Mouse (Mus musculus): ENCODE measurements around the gene Tspan15. TPM values are rescaled to one million over a fixed set of nuclear protein-coding genes. Genes with fewer than 3 reads are reported as not detected.

Tspan15 gene
- polyA plus RNA-seq, 1 experiment from 2014 or later: 57.6 TPM

- Histone ChIP-seq H3K36me3 (no peaks in the 10 kb centered on the region), H3K27ac (no peak overlapping the region), H3K9me3 (no peaks in the 10 kb centered on the region), H3K9ac (no peak overlapping the region), H3K4me1 (no peaks in the 10 kb centered on the region), H3K27me3 (replicated peaks) (no peaks in the 10 kb centered on the region), H3K4me3 (replicated peaks) (no peak overlapping the region), H3K4me2 (no peak overlapping the region)
- 54% methylated on average over 5 of the region's 5 CpGs for WGBS
- ATAC-seq (ENCODE audit: insufficient read depth, low FRiP score, low read depth): no peak
Measured at GRCm38 (mm10) chr10:62145957-62146356, 85.1 kb downstream of the Tspan15 start.

DNA sequence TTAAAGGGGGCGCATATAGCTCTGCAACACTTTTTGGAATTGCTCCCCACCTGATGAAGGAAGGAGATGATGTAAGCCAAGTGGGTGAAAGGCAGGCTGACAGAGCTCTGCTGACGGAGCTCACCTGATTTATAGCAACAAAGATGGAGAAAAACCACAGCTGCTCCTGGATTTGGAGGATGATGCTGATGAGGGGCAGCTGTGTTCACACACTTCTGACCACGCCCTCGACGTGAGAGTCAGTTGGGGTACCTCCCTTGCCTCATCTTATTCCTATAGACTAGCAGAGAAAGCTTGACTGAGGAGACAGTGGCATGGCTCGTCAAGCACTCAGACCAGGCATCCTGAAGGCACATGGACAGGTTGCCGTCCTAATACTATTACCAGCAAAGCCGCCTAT lies 87.2 kb downstream of the Tspan15 start, which contains the start of gene Fam241b:
Fam241b (minus strand) TSS at position 101 of the 400 bp plus-strand sequence.
- H3K4me2 ChIP-seq: no peak within 1 kb of the TSS
- WGBS: 52% methylated on average over 8 of the region's 8 CpGs
- no peaks in the 10 kb centered on the region for H3K27me3 ChIP-seq (replicated peaks)
- no peaks in the 10 kb centered on the region for H3K36me3 ChIP-seq
- no peak within 1 kb of the TSS for H3K4me3 ChIP-seq (replicated peaks)
- no peak for ATAC-seq (ENCODE audit: insufficient read depth, low FRiP score, low read depth)
- H3K9ac ChIP-seq: no peak within 1 kb of the TSS
- no peaks in the 10 kb centered on the region for H3K4me1 ChIP-seq
- no peak within 1 kb of the TSS for H3K27ac ChIP-seq
- H3K9me3 ChIP-seq: no peaks in the 10 kb centered on the region

GRCm38 (mm10) chr10:62138040-62138439 lies 93.0 kb downstream of the Tspan15 start:
- H3K4me1 ChIP-seq: peaks cover 9% of the 10 kb centered on the region; the same call in 1 of the 2 replicates
- H3K27ac ChIP-seq: no peak overlapping the region
- no peaks in the 10 kb centered on the region for H3K9me3 ChIP-seq
- no peak for ATAC-seq (ENCODE audit: insufficient read depth, low FRiP score, low read depth)
- H3K36me3 ChIP-seq: no peaks in the 10 kb centered on the region
- H3K27me3 ChIP-seq (replicated peaks): peaks cover 48% of the 10 kb centered on the region
- H3K4me2 ChIP-seq: no peak overlapping the region
- no peak overlapping the region for H3K4me3 ChIP-seq (replicated peaks)
- 16% methylated on average over 3 of the region's 3 CpGs for WGBS
- no peak overlapping the region for H3K9ac ChIP-seq

DNA sequence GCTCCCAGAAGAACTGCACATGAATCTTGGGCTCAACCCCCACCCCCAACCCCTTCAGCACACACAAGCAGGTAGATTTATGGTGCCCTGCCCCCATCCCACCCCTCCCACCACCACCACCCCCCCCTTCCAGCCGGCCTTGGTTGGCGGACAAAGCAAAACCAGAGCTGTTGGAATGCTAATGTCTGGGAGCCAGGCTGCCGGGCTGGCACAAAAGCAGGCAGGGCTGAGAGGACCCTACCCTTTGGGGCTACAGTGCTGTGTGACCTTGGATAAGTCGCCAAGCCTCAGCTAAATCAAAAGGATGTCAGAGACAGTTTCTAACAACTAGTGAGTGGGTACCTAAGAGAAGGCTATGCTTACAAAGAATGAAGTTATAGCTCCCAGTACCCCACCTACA lies 93.9 kb downstream of the Tspan15 start:
- Histone ChIP-seq H3K9ac (no peak overlapping the region), H3K27me3 (replicated peaks) (peaks cover 57% of the 10 kb centered on the region), H3K4me1 (peaks cover 12% of the 10 kb centered on the region; the same call in 1 of the 2 replicates), H3K36me3 (no peaks in the 10 kb centered on the region), H3K27ac (no peak overlapping the region), H3K4me3 (replicated peaks) (no peak overlapping the region), H3K4me2 (no peak overlapping the region), H3K9me3 (no peaks in the 10 kb centered on the region)
- 16% methylated on average over 4 of the region's 4 CpGs for WGBS
- ATAC-seq (ENCODE audit: insufficient read depth, low FRiP score, low read depth): no peak

- Histone ChIP-seq H3K9ac (no peak overlapping the region), H3K9me3 (no peaks in the 10 kb centered on the region), H3K36me3 (no peaks in the 10 kb centered on the region), H3K4me2 (no peak overlapping the region), H3K27me3 (replicated peaks) (peaks cover 70% of the 10 kb centered on the region), H3K27ac (no peak overlapping the region), H3K4me3 (replicated peaks) (no peak overlapping the region), H3K4me1 (peaks cover 12% of the 10 kb centered on the region; the same call in 1 of the 2 replicates)
- 5% methylated on average over 8 of the region's 8 CpGs for WGBS
- no peak for ATAC-seq (ENCODE audit: insufficient read depth, low FRiP score, low read depth)
Measured at GRCm38 (mm10) chr10:62135696-62136470, 95.2 kb downstream of the Tspan15 start.

Small RNAs within 50 kb of the gene (microRNA-seq; reads per million reads assigned to microRNA genes)
- 4.4 reads per million, percentile 16 among the genes with 10 or more reads in this experiment for gene Mir7662

Other genes with a start within 250 kb of the Tspan15 start
- 8.3 and 11.5 TPM in 2 replicates for gene Neurog3, start 98.2 kb downstream of the Tspan15 start, polyA plus RNA-seq (2015; fragmentation: Nextera tagmentation; extraction: Ambion mirVana)
- gene Fam241b, start 87.3 kb downstream of the Tspan15 start, polyA plus RNA-seq (2015; fragmentation: Nextera tagmentation; extraction: Ambion mirVana): 24.2 and 27.4 TPM in 2 replicates
- gene Tacr2, start 21.2 kb upstream of the Tspan15 start, polyA plus RNA-seq (2015; fragmentation: Nextera tagmentation; extraction: Ambion mirVana): 0.62 and 0.64 TPM in 2 replicates
- gene Hk1, start 148.7 kb upstream of the Tspan15 start, polyA plus RNA-seq (2015; fragmentation: Nextera tagmentation; extraction: Ambion mirVana): 43.2 and 45.8 TPM in 2 replicates
- 12.8 and 18.8 TPM in 2 replicates for gene Hkdc1, start 191.2 kb upstream of the Tspan15 start, polyA plus RNA-seq (2015; fragmentation: Nextera tagmentation; extraction: Ambion mirVana)
- 0.43 and 0.54 TPM in 2 replicates for gene 4930507D05Rik, start 218.2 kb upstream of the Tspan15 start, polyA plus RNA-seq (2015; fragmentation: Nextera tagmentation; extraction: Ambion mirVana)
- gene Supv3l1, start 218.5 kb upstream of the Tspan15 start, polyA plus RNA-seq (2015; fragmentation: Nextera tagmentation; extraction: Ambion mirVana): 24.0 and 29.4 TPM in 2 replicates

Measured in stomach, embryonic 15.5 days (tissue).